Mouse (Mus musculus) activated CD4-positive, CD25-positive, alpha-beta regulatory T cell, adult 9 weeks (primary cell): ENCODE results near the gene Ehbp1l1. TPM values are rescaled to one million over a fixed set of nuclear protein-coding genes. Genes with fewer than 3 reads are reported as not detected.

ENCODE experiments used
- polyA plus RNA-seq: library from polyadenylated mRNA; unstranded; fragments of 100-300 nt; shearing (Covaris generic); gene quantifications from one replicate; pipeline ENCODE4 v1.2.1, GENCODE M21; 2017

Ehbp1l1 gene
- 74.6 TPM for polyA plus RNA-seq

GRCm38 (mm10) chr19:5725767-5726515 is at the start of gene Ehbp1l1:
Ehbp1l1 (minus strand) TSS chr19:5726317.

GRCm38 (mm10) chr19:5770925-5771860 is 45.1 kb upstream of the Ehbp1l1 start, which contains the start of gene Scyl1:
Scyl1 (minus strand) TSS chr19:5771419.

GRCm38 (mm10) chr19:5740320-5741317 is 14.5 kb upstream of the Ehbp1l1 start, which contains the start of gene Ltbp3:
Ltbp3 (plus strand) TSS chr19:5740904.

GRCm38 (mm10) chr19:5729444-5729815 is 3.3 kb upstream of the Ehbp1l1 start, which contains the start of gene Fam89b:
Fam89b (minus strand) TSS chr19:5729653.

GRCm38 (mm10) chr19:5704163-5704800 is 21.8 kb downstream of the Ehbp1l1 start, which contains the start of gene Kcnk7:
Kcnk7 (plus strand) TSS chr19:5704367.

GRCm38 (mm10) chr19:5688200-5689087 is 37.7 kb downstream of the Ehbp1l1 start, which contains the start of the genes Map3k11 and Pcnx3:
Map3k11 (plus strand) TSS chr19:5688742.
Pcnx3 (minus strand) TSS chr19:5688908.

GRCm38 (mm10) chr19:5662981-5663913 is 62.9 kb downstream of the Ehbp1l1 start, which contains the start of gene Sipa1:
Sipa1 (minus strand) TSS chr19:5663707.

Other genes starting within 250 kb of the Ehbp1l1 start
- gene Mus81, start 237.9 kb downstream of the Ehbp1l1 start, polyA plus RNA-seq, result 81.3 TPM
- gene Cfl1, start 235.9 kb downstream of the Ehbp1l1 start, polyA plus RNA-seq, result 4,076 TPM
- 0.45 TPM for gene 1700020D05Rik, start 222.5 kb downstream of the Ehbp1l1 start, polyA plus RNA-seq
- 20.1 TPM for gene Snx32, start 215.8 kb downstream of the Ehbp1l1 start, polyA plus RNA-seq
- gene Ovol1, start 165.7 kb downstream of the Ehbp1l1 start, polyA plus RNA-seq, result not detected
- gene Ap5b1, start 158.3 kb downstream of the Ehbp1l1 start, polyA plus RNA-seq, result 21.4 TPM
- gene Rnaseh2c, start 124.4 kb downstream of the Ehbp1l1 start, polyA plus RNA-seq, result 145 TPM
- 51.5 TPM for gene Kat5, start 116.1 kb downstream of the Ehbp1l1 start, polyA plus RNA-seq
- 151 TPM for gene Rela, start 88.8 kb downstream of the Ehbp1l1 start, polyA plus RNA-seq
- 75.3 TPM for gene Sipa1, start 62.6 kb downstream of the Ehbp1l1 start, polyA plus RNA-seq
- gene Map3k11, start 37.6 kb downstream of the Ehbp1l1 start, polyA plus RNA-seq, result 26.1 TPM
- gene Pcnx3, start 37.4 kb downstream of the Ehbp1l1 start, polyA plus RNA-seq, result 64.4 TPM
- 3.6 TPM for gene Kcnk7, start 21.9 kb downstream of the Ehbp1l1 start, polyA plus RNA-seq
- 52.3 TPM for gene Fam89b, start 3.3 kb upstream of the Ehbp1l1 start, polyA plus RNA-seq
- not detected for gene Ltbp3, start 14.6 kb upstream of the Ehbp1l1 start, polyA plus RNA-seq
- 63.5 TPM for gene Scyl1, start 45.1 kb upstream of the Ehbp1l1 start, polyA plus RNA-seq
- gene Frmd8, start 149.0 kb upstream of the Ehbp1l1 start, polyA plus RNA-seq, result 300 TPM
- 52.4 TPM for gene Slc25a45, start 151.5 kb upstream of the Ehbp1l1 start, polyA plus RNA-seq
- gene Tigd3, start 167.8 kb upstream of the Ehbp1l1 start, polyA plus RNA-seq, result 1.1 TPM
- gene Dpf2, start 186.7 kb upstream of the Ehbp1l1 start, polyA plus RNA-seq, result 198 TPM
- 0.26 TPM for gene Cdc42ep2, start 198.5 kb upstream of the Ehbp1l1 start, polyA plus RNA-seq
- 49.8 TPM for gene Pola2, start 237.9 kb upstream of the Ehbp1l1 start, polyA plus RNA-seq